Mouse (Mus musculus) ES-CJ7 (cell line): ENCODE measurements around the gene Sbno1.
A peak's percentile ranks its signal among the peaks of the same experiment; 100 is the strongest.

ENCODE experiments used
- DNase-seq: peaks from one replicate; pipeline ENCODE4 v3.0.0; 2011; ENCODE audit warnings: low read depth, low spot score

The Sbno1 gene

GRCm38 (mm10) chr5:124337909-124338308 lies 87.9 kb downstream of the Sbno1 start:
- DNase-seq: no peak

GRCm38 (mm10) chr5:124337103-124337502 lies 88.7 kb downstream of the Sbno1 start:
- no peak for DNase-seq

GRCm38 (mm10) chr5:124334392-124334791 lies 91.4 kb downstream of the Sbno1 start:
- no peak for DNase-seq

GRCm38 (mm10) chr5:124330086-124330485 lies 95.7 kb downstream of the Sbno1 start:
- DNase-seq: no peak

- peak; percentile 100 for DNase-seq
Measured at GRCm38 (mm10) chr5:124327510-124328364, 98.1 kb downstream of the Sbno1 start, which contains the start of the genes Mphosph9 and 2810006K23Rik. Gene Mphosph9, minus strand, starts transcription at chr5:124327972. Gene 2810006K23Rik, plus strand, starts transcription at chr5:124328089.

- DNase-seq: no peak
Measured at GRCm38 (mm10) chr5:124326829-124327228, 99.0 kb downstream of the Sbno1 start.
